Mouse (Mus musculus): Measurements from ENCODE around the gene D930020B18Rik.

DNA sequence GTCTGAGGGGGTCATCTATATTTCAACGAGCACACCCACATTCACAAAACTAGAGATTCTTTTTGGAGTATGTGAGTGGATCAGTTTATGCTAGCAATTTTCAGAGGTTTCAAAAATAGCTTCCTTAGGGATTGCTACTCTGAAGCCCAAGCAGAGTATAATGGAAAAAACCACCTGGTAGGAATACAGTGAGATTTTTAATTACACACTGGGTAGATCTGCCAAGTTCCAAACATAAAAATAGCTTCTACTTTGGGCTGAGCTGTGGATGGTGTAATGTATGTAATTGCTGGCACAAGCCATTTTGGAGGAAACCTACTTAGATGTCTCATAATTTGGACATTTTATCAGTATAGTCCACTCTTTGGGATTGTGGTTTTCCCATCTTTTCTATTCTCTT lies 11.7 kb downstream of the D930020B18Rik start:
- no peak for TF ChIP-seq USF1 (IDR thresholded peaks at IDR 0.05; ENCODE audit: low read depth, low read length)
- no peak for TF ChIP-seq CTCF (conservative IDR thresholded peaks at IDR 0.05 in 1 of 2, IDR thresholded peaks at IDR 0.05 in 1 of 2; ENCODE audit: low read depth in 2 of 2, low read length in 2 of 2)
- no peak for TF ChIP-seq JUN (IDR thresholded peaks at IDR 0.05; ENCODE audit: insufficient read depth, low read depth, low read length)
- no peak for TF ChIP-seq ELF1 (IDR thresholded peaks at IDR 0.05; ENCODE audit: low read depth, low read length)
- TF ChIP-seq RCOR1 (conservative IDR thresholded peaks at IDR 0.05; ENCODE audit: low read depth, low read length), result no peak

Data from CH12.LX (cell line).